Mouse (Mus musculus): ENCODE measurements around the gene Ptprq. TPM values are rescaled to one million over a fixed set of nuclear protein-coding genes. Genes with fewer than 3 reads are reported as not detected.

Ptprq gene
- polyA plus RNA-seq, 1 experiment from 2014 or later = 0.30 TPM

- WGBS = 83% methylated on average over 2 of the region's 2 CpGs
- H3K9me3 ChIP-seq (ENCODE audit: low read depth, low read length) = no peaks in the 10 kb centered on the region
- no peak overlapping the region for H3K9ac ChIP-seq
- no peak overlapping the region for H3K27ac ChIP-seq (ENCODE audit: low read depth)
- no peaks in the 10 kb centered on the region for H3K4me1 ChIP-seq (ENCODE audit: insufficient read depth)
- no peak for TF ChIP-seq CTCF (IDR thresholded peaks at IDR 0.05; ENCODE audit: low read depth)
- no peaks in the 10 kb centered on the region for H3K36me3 ChIP-seq (ENCODE audit: insufficient read depth)
- no peak overlapping the region for H3K4me2 ChIP-seq
- DNase-seq (no peak), ATAC-seq (ENCODE audit: insufficient read depth) (no peak)
- no peak overlapping the region for H3K4me3 ChIP-seq (ENCODE audit: low read depth, low read length)
- no peaks in the 10 kb centered on the region for H3K27me3 ChIP-seq (ENCODE audit: insufficient read depth, low read length)
Observed at GRCm38 (mm10) chr10:107649687-107650086, 70.2 kb downstream of the Ptprq start.

- ATAC-seq (ENCODE audit: insufficient read depth) (no peak), DNase-seq (no peak)
- Histone ChIP-seq H3K4me1 (ENCODE audit: insufficient read depth) (no peaks in the 10 kb centered on the region), H3K4me3 (ENCODE audit: low read depth, low read length) (no peak overlapping the region), H3K4me2 (no peak overlapping the region), H3K9ac (no peak overlapping the region), H3K27me3 (ENCODE audit: insufficient read depth, low read length) (no peaks in the 10 kb centered on the region), H3K9me3 (ENCODE audit: low read depth, low read length) (no peaks in the 10 kb centered on the region), H3K27ac (ENCODE audit: low read depth) (no peak overlapping the region), H3K36me3 (ENCODE audit: insufficient read depth) (no peaks in the 10 kb centered on the region)
- WGBS = 60% methylated on average over 3 of the region's 3 CpGs
- no peak for TF ChIP-seq CTCF (IDR thresholded peaks at IDR 0.05; ENCODE audit: low read depth)
Observed at GRCm38 (mm10) chr10:107628104-107628503, 91.7 kb downstream of the Ptprq start.

GRCm38 (mm10) chr10:107626648-107627047, 93.2 kb downstream of the Ptprq start:
- ATAC-seq (ENCODE audit: insufficient read depth) (no peak), DNase-seq (peak; percentile 27)
- Histone ChIP-seq H3K27ac (ENCODE audit: low read depth) (no peak overlapping the region), H3K4me2 (no peak overlapping the region), H3K36me3 (ENCODE audit: insufficient read depth) (no peaks in the 10 kb centered on the region), H3K9ac (no peak overlapping the region), H3K4me1 (ENCODE audit: insufficient read depth) (no peaks in the 10 kb centered on the region), H3K4me3 (ENCODE audit: low read depth, low read length) (no peak overlapping the region), H3K27me3 (ENCODE audit: insufficient read depth, low read length) (no peaks in the 10 kb centered on the region), H3K9me3 (ENCODE audit: low read depth, low read length) (no peaks in the 10 kb centered on the region)
- no peak for TF ChIP-seq CTCF (IDR thresholded peaks at IDR 0.05; ENCODE audit: low read depth)
- WGBS = 46% methylated on average over 1 of the region's 1 CpGs

GRCm38 (mm10) chr10:107624211-107624610, 95.6 kb downstream of the Ptprq start:
- Histone ChIP-seq H3K27ac (ENCODE audit: low read depth) (no peak overlapping the region), H3K27me3 (ENCODE audit: insufficient read depth, low read length) (no peaks in the 10 kb centered on the region), H3K36me3 (ENCODE audit: insufficient read depth) (no peaks in the 10 kb centered on the region), H3K4me1 (ENCODE audit: insufficient read depth) (no peaks in the 10 kb centered on the region), H3K4me3 (ENCODE audit: low read depth, low read length) (no peak overlapping the region), H3K4me2 (no peak overlapping the region), H3K9me3 (ENCODE audit: low read depth, low read length) (no peaks in the 10 kb centered on the region), H3K9ac (no peak overlapping the region)
- DNase-seq (no peak), ATAC-seq (ENCODE audit: insufficient read depth) (no peak)
- WGBS = 58% methylated on average over 4 of the region's 4 CpGs
- no peak for TF ChIP-seq CTCF (IDR thresholded peaks at IDR 0.05; ENCODE audit: low read depth)

GRCm38 (mm10) chr10:107615460-107615859, 104.4 kb downstream of the Ptprq start:
- no peaks in the 10 kb centered on the region for H3K4me1 ChIP-seq (ENCODE audit: insufficient read depth)
- H3K4me2 ChIP-seq = no peak overlapping the region
- no peaks in the 10 kb centered on the region for H3K9me3 ChIP-seq (ENCODE audit: low read depth, low read length)
- ATAC-seq (ENCODE audit: insufficient read depth) (no peak), DNase-seq (no peak)
- no peak overlapping the region for H3K9ac ChIP-seq
- H3K27ac ChIP-seq (ENCODE audit: low read depth) = no peak overlapping the region
- no peaks in the 10 kb centered on the region for H3K27me3 ChIP-seq (ENCODE audit: insufficient read depth, low read length)
- H3K4me3 ChIP-seq (ENCODE audit: low read depth, low read length) = no peak overlapping the region
- WGBS = 77% methylated on average over 2 of the region's 2 CpGs
- TF ChIP-seq CTCF (IDR thresholded peaks at IDR 0.05; ENCODE audit: low read depth) = no peak
- H3K36me3 ChIP-seq (ENCODE audit: insufficient read depth) = no peaks in the 10 kb centered on the region

- H3K36me3 ChIP-seq (ENCODE audit: insufficient read depth) = no peaks in the 10 kb centered on the region
- no peaks in the 10 kb centered on the region for H3K27me3 ChIP-seq (ENCODE audit: insufficient read depth, low read length)
- no peak for ATAC-seq (ENCODE audit: insufficient read depth)
- no peak overlapping the region for H3K4me3 ChIP-seq (ENCODE audit: low read depth, low read length)
- no peaks in the 10 kb centered on the region for H3K4me1 ChIP-seq (ENCODE audit: insufficient read depth)
- no peak for TF ChIP-seq CTCF (IDR thresholded peaks at IDR 0.05; ENCODE audit: low read depth)
- H3K4me2 ChIP-seq = no peak overlapping the region
- no peaks in the 10 kb centered on the region for H3K9me3 ChIP-seq (ENCODE audit: low read depth, low read length)
- no peak overlapping the region for H3K27ac ChIP-seq (ENCODE audit: low read depth)
- H3K9ac ChIP-seq = no peak overlapping the region
- 87% methylated on average over 6 of the region's 6 CpGs for WGBS
- no peak for DNase-seq
Observed at GRCm38 (mm10) chr10:107601371-107601770, 118.5 kb downstream of the Ptprq start.

GRCm38 (mm10) chr10:107583360-107583759, 136.5 kb downstream of the Ptprq start:
- Histone ChIP-seq H3K27ac (ENCODE audit: low read depth) (no peak overlapping the region), H3K36me3 (ENCODE audit: insufficient read depth) (no peaks in the 10 kb centered on the region), H3K4me2 (no peak overlapping the region), H3K9me3 (ENCODE audit: low read depth, low read length) (no peaks in the 10 kb centered on the region), H3K4me1 (ENCODE audit: insufficient read depth) (no peaks in the 10 kb centered on the region), H3K4me3 (ENCODE audit: low read depth, low read length) (no peak overlapping the region), H3K27me3 (ENCODE audit: insufficient read depth, low read length) (no peaks in the 10 kb centered on the region), H3K9ac (no peak overlapping the region)
- TF ChIP-seq CTCF (IDR thresholded peaks at IDR 0.05; ENCODE audit: low read depth) = no peak
- ATAC-seq (ENCODE audit: insufficient read depth) = no peak
- WGBS = 38% methylated on average over 5 of the region's 5 CpGs
- peak; percentile 7 for DNase-seq

GRCm38 (mm10) chr10:107569044-107569443, 150.8 kb downstream of the Ptprq start:
- H3K4me1 ChIP-seq (ENCODE audit: insufficient read depth) = no peaks in the 10 kb centered on the region

More at GRCm38 (mm10) chr10:107569044-107569443, 150.8 kb downstream of the Ptprq start:
- H3K4me2 ChIP-seq = no peak overlapping the region
- H3K27me3 ChIP-seq (ENCODE audit: insufficient read depth, low read length) = no peaks in the 10 kb centered on the region
- ATAC-seq (ENCODE audit: insufficient read depth) (no peak), DNase-seq (no peak)
- no peak overlapping the region for H3K9ac ChIP-seq
- H3K4me3 ChIP-seq (ENCODE audit: low read depth, low read length) = no peak overlapping the region
- no peaks in the 10 kb centered on the region for H3K36me3 ChIP-seq (ENCODE audit: insufficient read depth)
- no peak overlapping the region for H3K27ac ChIP-seq (ENCODE audit: low read depth)
- no peaks in the 10 kb centered on the region for H3K9me3 ChIP-seq (ENCODE audit: low read depth, low read length)
- 54% methylated on average over 3 of the region's 3 CpGs for WGBS
- TF ChIP-seq CTCF (IDR thresholded peaks at IDR 0.05; ENCODE audit: low read depth) = no peak

Measured in lung, embryonic 14.5 days (tissue).